Mouse (Mus musculus): Measurements from ENCODE around the gene Plau. TPM values are rescaled to one million over a fixed set of nuclear protein-coding genes. Genes with fewer than 3 reads are reported as not detected.
A peak's percentile ranks its signal among the peaks of the same experiment; 100 is the strongest.

Plau gene
- polyA plus RNA-seq, 1 experiment from 2014 or later = 0.23 TPM

GRCm38 (mm10) chr14:20834136-20834535 lies 2.3 kb upstream of the Plau start:
- no peak overlapping the region for H3K4me3 ChIP-seq
- ATAC-seq (replicated peaks) = no peak
- WGBS = 69% methylated on average over 7 of the region's 7 CpGs

GRCm38 (mm10) chr14:20836905-20837376 lies 481 bp downstream of the Plau start:
- Histone ChIP-seq H3K4me3 (peak overlapping the region; percentile 49), H3K9ac (peak overlapping the region; percentile 47), H3K4me1 (peaks cover 11% of the 10 kb centered on the region), H3K27me3 (replicated peaks) (0 out of 2 replicates have a peak, but pooled peaks cover 3% of the 10 kb centered on the region), H3K36me3 (replicated peaks) (no peaks in the 10 kb centered on the region), H3K27ac (no peak overlapping the region), H3K4me2 (peak overlapping the region; percentile 98), H3K9me3 (no peaks in the 10 kb centered on the region)
- ATAC-seq (replicated peaks) = no peak; the same call in none of the 2 replicates
- 6% methylated on average over 10 of the region's 10 CpGs for WGBS

More at GRCm38 (mm10) chr14:20834136-20834535, 2.3 kb upstream of the Plau start:
- Histone ChIP-seq H3K9ac (no peak overlapping the region), H3K36me3 (replicated peaks) (no peaks in the 10 kb centered on the region), H3K4me2 (no peak overlapping the region), H3K4me1 (peaks cover 11% of the 10 kb centered on the region), H3K27me3 (replicated peaks) (0 out of 2 replicates have a peak, but pooled peaks cover 3% of the 10 kb centered on the region), H3K27ac (no peak overlapping the region), H3K9me3 (no peaks in the 10 kb centered on the region)

- Histone ChIP-seq H3K4me2 (no peak overlapping the region), H3K9ac (no peak overlapping the region), H3K9me3 (no peaks in the 10 kb centered on the region), H3K36me3 (replicated peaks) (no peaks in the 10 kb centered on the region), H3K27ac (no peak overlapping the region), H3K4me3 (no peak overlapping the region), H3K4me1 (peaks cover 11% of the 10 kb centered on the region), H3K27me3 (replicated peaks) (0 out of 2 replicates have a peak, but pooled peaks cover 3% of the 10 kb centered on the region)
- 71% methylated on average over 7 of the region's 7 CpGs for WGBS
- no peak for ATAC-seq (replicated peaks)
These were observed 1.2 kb downstream of the Plau start for GRCm38 (mm10) chr14:20837681-20838080.

- H3K4me3 ChIP-seq = no peak overlapping the region
- H3K9me3 ChIP-seq = no peaks in the 10 kb centered on the region
- peaks cover 6% of the 10 kb centered on the region for H3K4me1 ChIP-seq
- H3K27ac ChIP-seq = no peak overlapping the region
- H3K27me3 ChIP-seq (replicated peaks) = no peaks in the 10 kb centered on the region
- no peak overlapping the region for H3K4me2 ChIP-seq
- H3K36me3 ChIP-seq (replicated peaks) = no peaks in the 10 kb centered on the region
- WGBS = 89% methylated on average over 2 of the region's 2 CpGs
- no peak for ATAC-seq (replicated peaks)
- H3K9ac ChIP-seq = no peak overlapping the region
These were observed 5.1 kb downstream of the Plau start for GRCm38 (mm10) chr14:20841526-20841925.

- Histone ChIP-seq H3K36me3 (replicated peaks) (no peaks in the 10 kb centered on the region), H3K4me2 (no peak overlapping the region), H3K9me3 (no peaks in the 10 kb centered on the region), H3K4me1 (no peaks in the 10 kb centered on the region), H3K27me3 (replicated peaks) (no peaks in the 10 kb centered on the region), H3K9ac (no peak overlapping the region), H3K4me3 (no peak overlapping the region), H3K27ac (no peak overlapping the region)
- ATAC-seq (replicated peaks) = no peak
- 74% methylated on average over 3 of the region's 3 CpGs for WGBS
These were observed 6.2 kb downstream of the Plau start for GRCm38 (mm10) chr14:20842629-20843028.

GRCm38 (mm10) chr14:20844126-20844525 lies 7.7 kb downstream of the Plau start:
- Histone ChIP-seq H3K27me3 (replicated peaks) (no peaks in the 10 kb centered on the region), H3K27ac (no peak overlapping the region), H3K9me3 (no peaks in the 10 kb centered on the region), H3K36me3 (replicated peaks) (no peaks in the 10 kb centered on the region), H3K4me3 (no peak overlapping the region), H3K4me1 (no peaks in the 10 kb centered on the region), H3K4me2 (no peak overlapping the region), H3K9ac (no peak overlapping the region)
- 93% methylated on average over 6 of the region's 6 CpGs for whole genome bisulfite sequencing
- ATAC-seq (replicated peaks) = no peak

- Histone ChIP-seq H3K9ac (no peak overlapping the region), H3K4me3 (no peak overlapping the region), H3K4me1 (no peaks in the 10 kb centered on the region), H3K27me3 (replicated peaks) (no peaks in the 10 kb centered on the region), H3K4me2 (no peak overlapping the region), H3K27ac (no peak overlapping the region), H3K9me3 (no peaks in the 10 kb centered on the region), H3K36me3 (replicated peaks) (no peaks in the 10 kb centered on the region)
- no peak for ATAC-seq (replicated peaks)
- WGBS = 88% methylated on average over 10 of the region's 10 CpGs
These were observed 8.5 kb downstream of the Plau start for GRCm38 (mm10) chr14:20844671-20845576.

- no peak for ATAC-seq (replicated peaks)
- WGBS = 82% methylated on average over 9 of the region's 9 CpGs
These were observed 9.2 kb downstream of the Plau start for GRCm38 (mm10) chr14:20845577-20846088.

GRCm38 (mm10) chr14:20846214-20846613 lies 9.8 kb downstream of the Plau start:
- Histone ChIP-seq H3K27ac (no peak overlapping the region), H3K27me3 (replicated peaks) (no peaks in the 10 kb centered on the region), H3K4me2 (no peak overlapping the region), H3K4me3 (no peak overlapping the region), H3K9me3 (no peaks in the 10 kb centered on the region), H3K9ac (no peak overlapping the region), H3K36me3 (replicated peaks) (no peaks in the 10 kb centered on the region), H3K4me1 (no peaks in the 10 kb centered on the region)
- 80% methylated on average over 7 of the region's 7 CpGs for WGBS
- no peak for ATAC-seq (replicated peaks)

More at GRCm38 (mm10) chr14:20845577-20846088, 9.2 kb downstream of the Plau start:
- no peaks in the 10 kb centered on the region for H3K36me3 ChIP-seq (replicated peaks)
- H3K9ac ChIP-seq = no peak overlapping the region
- no peaks in the 10 kb centered on the region for H3K4me1 ChIP-seq
- no peak overlapping the region for H3K4me3 ChIP-seq
- no peak overlapping the region for H3K4me2 ChIP-seq
- no peaks in the 10 kb centered on the region for H3K27me3 ChIP-seq (replicated peaks)
- no peaks in the 10 kb centered on the region for H3K9me3 ChIP-seq
- H3K27ac ChIP-seq = no peak overlapping the region

GRCm38 (mm10) chr14:20847637-20848129 lies 11.2 kb downstream of the Plau start:
- no peaks in the 10 kb centered on the region for H3K36me3 ChIP-seq (replicated peaks)
- H3K4me2 ChIP-seq = no peak overlapping the region
- H3K9me3 ChIP-seq = no peaks in the 10 kb centered on the region
- H3K9ac ChIP-seq = no peak overlapping the region
- no peak overlapping the region for H3K4me3 ChIP-seq
- no peak overlapping the region for H3K27ac ChIP-seq
- no peaks in the 10 kb centered on the region for H3K27me3 ChIP-seq (replicated peaks)
- no peaks in the 10 kb centered on the region for H3K4me1 ChIP-seq
- ATAC-seq (replicated peaks) = no peak
- WGBS = 79% methylated on average over 3 of the region's 3 CpGs

GRCm38 (mm10) chr14:20849753-20850152 lies 13.3 kb downstream of the Plau start:
- Histone ChIP-seq H3K36me3 (replicated peaks) (no peaks in the 10 kb centered on the region), H3K4me1 (no peaks in the 10 kb centered on the region), H3K27me3 (replicated peaks) (no peaks in the 10 kb centered on the region), H3K27ac (no peak overlapping the region), H3K9ac (no peak overlapping the region), H3K9me3 (no peaks in the 10 kb centered on the region), H3K4me2 (no peak overlapping the region), H3K4me3 (no peak overlapping the region)
- ATAC-seq (replicated peaks) = no peak
- 76% methylated on average over 4 of the region's 4 CpGs for WGBS

- Histone ChIP-seq H3K4me1 (no peaks in the 10 kb centered on the region), H3K9ac (no peak overlapping the region), H3K4me2 (no peak overlapping the region), H3K27ac (no peak overlapping the region), H3K27me3 (replicated peaks) (no peaks in the 10 kb centered on the region), H3K36me3 (replicated peaks) (no peaks in the 10 kb centered on the region), H3K4me3 (no peak overlapping the region), H3K9me3 (no peaks in the 10 kb centered on the region)
- no peak for ATAC-seq (replicated peaks)
- WGBS = 83% methylated on average over 2 of the region's 2 CpGs
These were observed 14.0 kb downstream of the Plau start for GRCm38 (mm10) chr14:20850498-20850897.

Data from midbrain, embryonic 15.5 days (tissue).